Mouse (Mus musculus): ENCODE data around the gene Slc9a1.

GRCm38 (mm10) chr4:133352797-133353196 lies 16.7 kb upstream of the Slc9a1 start:
- no peak for TF ChIP-seq CTCF (IDR thresholded peaks at IDR 0.05)
- no peak for TF ChIP-seq POLR2A (IDR thresholded peaks at IDR 0.05; ENCODE audit: insufficient read depth, low read depth, low read length)
